Mouse (Mus musculus): ENCODE results near the gene Tln1.

DNA sequence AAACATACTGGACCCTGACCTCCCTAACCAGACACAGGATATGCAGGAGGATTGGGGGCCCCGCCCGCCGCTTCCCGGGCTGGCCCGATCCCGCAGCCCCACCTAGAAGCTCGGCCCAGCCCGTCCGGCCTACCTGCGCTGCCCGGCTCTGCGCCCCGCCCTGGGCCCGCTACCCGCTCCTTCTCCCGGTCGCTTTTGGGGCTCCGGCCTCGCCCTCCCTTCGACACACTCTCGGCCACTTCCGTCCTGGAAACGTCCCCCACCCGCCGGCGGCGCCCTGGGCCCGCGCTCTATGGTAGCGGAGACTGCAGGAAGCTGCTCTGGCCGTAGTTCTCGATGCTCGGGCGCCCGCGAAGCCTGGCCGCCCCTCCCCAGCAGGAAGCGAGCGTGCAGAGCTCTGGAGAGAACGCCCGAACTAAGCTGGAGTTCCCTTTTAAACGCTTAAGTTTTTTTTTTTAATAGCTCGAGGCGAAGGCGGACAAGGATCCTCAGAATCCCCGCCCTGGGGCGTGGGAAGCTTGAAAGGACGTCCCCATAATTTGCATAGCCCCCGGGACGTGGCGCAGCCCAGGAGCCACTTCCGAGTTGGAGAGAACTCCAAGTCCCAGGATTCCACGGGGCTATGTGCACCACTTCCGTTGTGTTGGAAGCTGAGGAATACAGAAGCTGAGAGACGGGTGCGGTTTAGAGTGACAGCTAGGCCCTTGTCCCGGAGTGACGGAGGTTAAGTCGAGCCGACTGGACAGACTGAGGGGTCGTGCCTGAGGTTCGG, at the start of gene Tln1, which contains the start of gene Creb3:
- TF ChIP-seq CTCF (IDR thresholded peaks at IDR 0.05; ENCODE audit: low read depth) (0 out of 2 replicates have a peak, but pooled peaks have one; percentile 21), EP300 (IDR thresholded peaks at IDR 0.05; ENCODE audit: low read depth) (peak; percentile 52; the same call in 1 of the 2 replicates)
